Mouse (Mus musculus): Measurements from ENCODE around the gene Olfr155. TPM values are rescaled to one million over a fixed set of nuclear protein-coding genes. Genes with fewer than 3 reads are reported as not detected.

Gene Olfr155
- polyA plus RNA-seq, 1 experiment from 2014 or later = not detected

DNA sequence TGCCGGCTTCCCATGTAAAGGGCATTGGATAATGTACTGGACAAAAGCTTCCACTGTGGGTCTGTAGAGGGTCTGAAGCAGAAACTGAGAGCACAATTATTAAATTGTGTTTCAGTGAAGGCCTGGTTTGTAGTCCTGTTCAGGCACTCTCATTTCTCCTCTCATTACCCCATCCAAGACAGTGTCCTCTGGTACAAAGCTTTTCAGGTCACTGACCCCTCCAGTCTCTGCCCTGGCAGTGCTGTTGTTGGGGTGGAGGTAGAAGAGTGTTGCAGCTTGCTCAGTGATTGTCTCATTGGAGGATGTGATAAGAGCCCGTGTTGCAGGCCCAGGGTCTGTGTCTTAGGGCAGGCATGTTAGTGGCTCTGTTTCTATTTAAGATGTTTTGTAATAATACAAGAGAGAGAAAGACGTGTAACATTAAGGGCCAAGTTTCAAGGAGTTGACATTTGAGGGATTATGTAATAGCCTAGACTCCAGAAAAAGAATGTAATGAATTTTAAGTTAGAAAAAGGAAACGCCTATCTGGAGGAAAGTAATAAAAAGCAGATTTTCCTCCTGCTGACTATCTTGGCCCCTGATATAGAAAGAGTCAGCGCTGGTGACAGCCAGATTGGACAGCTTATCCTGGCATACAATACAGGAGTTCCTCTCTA is 26.9 kb downstream of the Olfr155 start:
- no peak for ATAC-seq
- no peak for DNase-seq
- WGBS (ENCODE audit: insufficient replicate concordance) = 48% methylated on average over 5 of the region's 5 CpGs
- no peaks in the 10 kb centered on the region for H3K36me3 ChIP-seq (replicated peaks; ENCODE audit: insufficient read depth, low read length)
- H3K4me3 ChIP-seq (ENCODE audit: low read depth, low read length) = no peak overlapping the region
- no peak overlapping the region for H3K27ac ChIP-seq (ENCODE audit: low read depth)
- TF ChIP-seq CTCF (IDR thresholded peaks at IDR 0.05; ENCODE audit: low read depth) = no peak
- TF ChIP-seq EP300 (IDR thresholded peaks at IDR 0.05; ENCODE audit: low read depth) = no peak
- H3K9ac ChIP-seq (replicated peaks) = no peak overlapping the region
- H3K4me1 ChIP-seq (ENCODE audit: insufficient read depth) = peaks cover 10% of the 10 kb centered on the region
- H3K9me3 ChIP-seq (ENCODE audit: low read length) = no peaks in the 10 kb centered on the region
- H3K27me3 ChIP-seq (ENCODE audit: insufficient read depth, low read length) = no peaks in the 10 kb centered on the region
- no peak overlapping the region for H3K4me2 ChIP-seq (ENCODE audit: low read depth, low read length)

DNA sequence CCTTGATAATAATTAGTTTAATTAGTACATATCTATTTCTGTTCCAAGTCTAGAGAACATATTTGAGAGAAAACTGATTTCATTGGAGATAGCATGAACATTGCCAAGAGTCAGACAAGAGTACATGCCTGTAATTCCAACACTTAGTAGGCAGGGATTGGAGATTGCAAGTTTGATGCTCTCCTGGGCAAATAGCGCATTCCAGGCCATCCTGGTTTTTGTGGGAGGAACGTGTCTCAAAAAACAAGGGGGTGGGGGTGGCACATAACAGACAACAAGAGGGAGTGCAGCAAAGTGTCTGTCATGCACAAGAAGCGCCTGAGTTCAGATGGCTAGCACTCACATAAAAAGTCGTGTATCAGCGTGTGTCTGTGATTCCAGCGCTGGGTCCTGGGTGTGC is 28.2 kb downstream of the Olfr155 start:
- Histone ChIP-seq H3K4me2 (ENCODE audit: low read depth, low read length) (no peak overlapping the region), H3K9ac (replicated peaks) (no peak overlapping the region), H3K27ac (ENCODE audit: low read depth) (no peak overlapping the region), H3K4me1 (ENCODE audit: insufficient read depth) (peaks cover 10% of the 10 kb centered on the region), H3K36me3 (replicated peaks; ENCODE audit: insufficient read depth, low read length) (no peaks in the 10 kb centered on the region), H3K27me3 (ENCODE audit: insufficient read depth, low read length) (no peaks in the 10 kb centered on the region), H3K4me3 (ENCODE audit: low read depth, low read length) (no peak overlapping the region), H3K9me3 (ENCODE audit: low read length) (no peaks in the 10 kb centered on the region)
- TF ChIP-seq EP300 (IDR thresholded peaks at IDR 0.05; ENCODE audit: low read depth) (no peak), CTCF (IDR thresholded peaks at IDR 0.05; ENCODE audit: low read depth) (no peak)
- WGBS (ENCODE audit: insufficient replicate concordance) = 69% methylated on average over 6 of the region's 6 CpGs
- no peak for ATAC-seq
- DNase-seq = no peak

DNA sequence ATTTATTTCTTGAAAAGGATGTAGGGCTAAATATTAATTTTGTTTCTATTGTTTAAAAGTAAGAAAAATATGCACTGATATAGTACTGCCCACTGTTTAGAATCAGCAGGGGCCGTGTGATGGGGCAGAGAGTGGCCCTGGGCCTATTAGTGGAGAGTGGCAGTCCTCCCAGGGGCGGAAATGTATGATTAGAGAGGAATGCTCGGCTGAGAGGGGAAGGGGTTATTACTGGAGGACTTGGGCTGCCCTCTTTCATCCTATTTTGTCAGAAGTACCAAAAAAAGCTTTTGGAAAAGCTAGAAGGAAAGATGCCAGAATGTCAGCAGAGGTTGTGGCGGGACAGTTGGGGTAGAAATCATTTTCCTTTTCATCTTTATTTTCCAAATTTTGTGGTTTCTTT is 32.8 kb downstream of the Olfr155 start:
- WGBS (ENCODE audit: insufficient replicate concordance) = 59% methylated on average over 4 of the region's 4 CpGs
- TF ChIP-seq CTCF (IDR thresholded peaks at IDR 0.05; ENCODE audit: low read depth) = no peak
- no peak for TF ChIP-seq EP300 (IDR thresholded peaks at IDR 0.05; ENCODE audit: low read depth)
- Histone ChIP-seq H3K27ac (ENCODE audit: low read depth) (no peak overlapping the region), H3K27me3 (ENCODE audit: insufficient read depth, low read length) (no peaks in the 10 kb centered on the region), H3K9me3 (ENCODE audit: low read length) (no peaks in the 10 kb centered on the region), H3K9ac (replicated peaks) (no peak overlapping the region), H3K4me2 (ENCODE audit: low read depth, low read length) (no peak overlapping the region), H3K4me1 (ENCODE audit: insufficient read depth) (no peaks in the 10 kb centered on the region), H3K36me3 (replicated peaks; ENCODE audit: insufficient read depth, low read length) (no peaks in the 10 kb centered on the region), H3K4me3 (ENCODE audit: low read depth, low read length) (no peak overlapping the region)
- ATAC-seq = no peak
- no peak for DNase-seq

DNA sequence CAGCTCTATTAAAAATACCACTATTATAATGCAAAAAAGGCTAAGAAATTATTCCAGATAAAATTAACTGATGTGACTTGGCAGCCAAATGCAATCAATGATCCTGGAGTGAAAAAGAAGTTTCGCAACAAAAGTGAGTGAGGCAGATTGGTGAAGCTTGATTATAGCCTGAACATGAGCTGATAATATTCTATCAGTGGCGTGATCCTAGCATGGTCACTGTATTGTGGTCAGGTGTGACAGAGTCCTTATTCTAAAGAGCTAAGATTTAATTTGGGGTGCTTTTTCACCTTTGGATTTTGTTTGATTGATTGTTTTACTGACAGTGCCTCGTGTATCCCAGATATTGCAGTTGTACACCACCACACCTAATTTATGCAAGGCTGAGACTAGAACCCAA is 39.9 kb downstream of the Olfr155 start:
- 64% methylated on average over 3 of the region's 3 CpGs for WGBS (ENCODE audit: insufficient replicate concordance)
- Histone ChIP-seq H3K4me1 (ENCODE audit: insufficient read depth) (peaks cover 2% of the 10 kb centered on the region; the same call in 1 of the 2 replicates), H3K4me2 (ENCODE audit: low read depth, low read length) (no peak overlapping the region), H3K9ac (replicated peaks) (no peak overlapping the region), H3K9me3 (ENCODE audit: low read length) (no peaks in the 10 kb centered on the region), H3K36me3 (replicated peaks; ENCODE audit: insufficient read depth, low read length) (no peaks in the 10 kb centered on the region), H3K27me3 (ENCODE audit: insufficient read depth, low read length) (no peaks in the 10 kb centered on the region), H3K4me3 (ENCODE audit: low read depth, low read length) (no peak overlapping the region), H3K27ac (ENCODE audit: low read depth) (no peak overlapping the region)
- no peak for ATAC-seq
- TF ChIP-seq CTCF (IDR thresholded peaks at IDR 0.05; ENCODE audit: low read depth) (no peak), EP300 (IDR thresholded peaks at IDR 0.05; ENCODE audit: low read depth) (no peak)
- DNase-seq = no peak

- Histone ChIP-seq H3K4me3 (ENCODE audit: low read depth, low read length) (no peak overlapping the region), H3K9me3 (ENCODE audit: low read length) (no peaks in the 10 kb centered on the region), H3K27ac (ENCODE audit: low read depth) (no peak overlapping the region), H3K4me1 (ENCODE audit: insufficient read depth) (peaks cover 2% of the 10 kb centered on the region; the same call in 1 of the 2 replicates), H3K9ac (replicated peaks) (no peak overlapping the region), H3K36me3 (replicated peaks; ENCODE audit: insufficient read depth, low read length) (no peaks in the 10 kb centered on the region), H3K4me2 (ENCODE audit: low read depth, low read length) (no peak overlapping the region), H3K27me3 (ENCODE audit: insufficient read depth, low read length) (no peaks in the 10 kb centered on the region)
- TF ChIP-seq EP300 (IDR thresholded peaks at IDR 0.05; ENCODE audit: low read depth) (no peak), CTCF (IDR thresholded peaks at IDR 0.05; ENCODE audit: low read depth) (no peak)
- DNase-seq = no peak
- ATAC-seq = no peak
These were observed 45.8 kb downstream of the Olfr155 start for GRCm38 (mm10) chr4:43897209-43897608.

GRCm38 (mm10) chr4:43899197-43899596 is 47.8 kb downstream of the Olfr155 start:
- no peak for ATAC-seq
- Histone ChIP-seq H3K4me2 (ENCODE audit: low read depth, low read length) (no peak overlapping the region), H3K9ac (replicated peaks) (no peak overlapping the region), H3K9me3 (ENCODE audit: low read length) (no peaks in the 10 kb centered on the region), H3K36me3 (replicated peaks; ENCODE audit: insufficient read depth, low read length) (no peaks in the 10 kb centered on the region), H3K4me1 (ENCODE audit: insufficient read depth) (peaks cover 2% of the 10 kb centered on the region; the same call in 1 of the 2 replicates), H3K4me3 (ENCODE audit: low read depth, low read length) (no peak overlapping the region), H3K27me3 (ENCODE audit: insufficient read depth, low read length) (no peaks in the 10 kb centered on the region), H3K27ac (ENCODE audit: low read depth) (no peak overlapping the region)
- DNase-seq = no peak
- no peak for TF ChIP-seq CTCF (IDR thresholded peaks at IDR 0.05; ENCODE audit: low read depth)
- TF ChIP-seq EP300 (IDR thresholded peaks at IDR 0.05; ENCODE audit: low read depth) = no peak
- 27% methylated on average over 8 of the region's 8 CpGs for WGBS (ENCODE audit: insufficient replicate concordance)

Data from liver, postnatal 0 days (tissue).